ENCODE assay signal across 9 mouse cellular contexts in genomic region chr13:20272562-20272961, GRCm38 (mm10).
DNase-seq lines count a peak whose midpoint lies in the region; ATAC-seq lines count a peak whose summit lies in the region.
"Had no signal": no experiment of that assay in that cellular context is flagged by ENCODE, and none has a peak within 500 bp of the region (broad histone marks: within the 10 kb centered on the region; RNA-seq: fewer than 3 reads in every experiment).

No protein-coding gene starts in this region.

- no peak overlapping the region for H3K4me3 ChIP-seq in neural tube, embryonic 11.5 days (ENCODE audit: low read depth, low read length)
- H3K4me3 ChIP-seq in midbrain, embryonic 14.5 days (replicated peaks; ENCODE audit: low read depth, low read length) = no peak overlapping the region
- H3K4me3 ChIP-seq: heart, embryonic 13.5 days had no signal

- H3K9ac ChIP-seq in neural tube, embryonic 11.5 days (ENCODE audit: low read length) = no peak overlapping the region
- H3K9ac ChIP-seq in midbrain, embryonic 14.5 days (replicated peaks; ENCODE audit: low read length) = no peak overlapping the region
- H3K9ac ChIP-seq: heart, embryonic 13.5 days had no signal

- no peaks in the 10 kb centered on the region for H3K27me3 ChIP-seq in neural tube, embryonic 11.5 days (ENCODE audit: control insufficient read depth, insufficient read depth, low read length)
- no peaks in the 10 kb centered on the region for H3K27me3 ChIP-seq in midbrain, embryonic 14.5 days (ENCODE audit: control insufficient read depth, insufficient read depth, low read length)
- H3K27me3 ChIP-seq: heart, embryonic 13.5 days had no signal

- WGBS in neural tube, embryonic 11.5 days = 51% methylated on average over 6 of the region's 6 CpGs
- WGBS in midbrain, embryonic 14.5 days = 56% methylated on average over 6 of the region's 6 CpGs

- DNase-seq in cerebellum, postnatal 10 days = peak; percentile 58
- peak; percentile 27 for DNase-seq in neural tube, embryonic 11.5 days (ENCODE audit: low spot score)
- no peak for DNase-seq in neural tube, embryonic 10.5 days (ENCODE audit: extremely low spot score, low spot score)
- peak; percentile 55 for DNase-seq in midbrain, embryonic 14.5 days
- DNase-seq in layer of hippocampus, adult 8-10 months (ENCODE audit: low spot score in 2 of 2) = no peak

- no peaks in the 10 kb centered on the region for H3K4me1 ChIP-seq in neural tube, embryonic 11.5 days (ENCODE audit: control insufficient read depth, insufficient read depth, low read length)
- H3K4me1 ChIP-seq in midbrain, embryonic 14.5 days (ENCODE audit: control insufficient read depth, insufficient read depth, low read length) = no peaks in the 10 kb centered on the region
- H3K4me1 ChIP-seq: heart, embryonic 13.5 days had no signal

- H3K27ac ChIP-seq in neural tube, embryonic 11.5 days (ENCODE audit: low read depth, low read length) = no peak overlapping the region
- no peak overlapping the region for H3K27ac ChIP-seq in midbrain, embryonic 14.5 days (replicated peaks; ENCODE audit: low read depth, low read length)
- H3K27ac ChIP-seq: heart, embryonic 13.5 days had no signal

- no peak for ATAC-seq in cerebellum, adult (ENCODE audit: insufficient number of reproducible peaks, low FRiP score, low TSS enrichment)
- peak; percentile 27; the same call in 1 of the 2 replicates for ATAC-seq in neural tube, embryonic 11.5 days (ENCODE audit: insufficient read depth, low FRiP score, low TSS enrichment)
- peak; percentile 37; the same call in 1 of the 2 replicates for ATAC-seq in granulocyte monocyte progenitor cell, adult 5-6 weeks (replicated peaks; ENCODE audit: poor library complexity, severe bottlenecking)
- ATAC-seq in midbrain, embryonic 14.5 days (ENCODE audit: low FRiP score, low TSS enrichment) = no peak; the same call in 1 of the 2 replicates
- ATAC-seq in erythroblast, adult 5-6 weeks (replicated peaks; ENCODE audit: low FRiP score, poor library complexity, severe bottlenecking) = no peak

- no peaks in the 10 kb centered on the region for H3K36me3 ChIP-seq in neural tube, embryonic 11.5 days (ENCODE audit: control insufficient read depth, insufficient read depth, low read length)
- H3K36me3 ChIP-seq in midbrain, embryonic 14.5 days (ENCODE audit: control insufficient read depth, insufficient read depth, low read length) = no peaks in the 10 kb centered on the region
- H3K36me3 ChIP-seq: heart, embryonic 13.5 days had no signal

- H3K9me3 ChIP-seq in neural tube, embryonic 11.5 days (ENCODE audit: control insufficient read depth, low read length) = no peaks in the 10 kb centered on the region
- H3K9me3 ChIP-seq in midbrain, embryonic 14.5 days (ENCODE audit: control insufficient read depth, low read length) = no peaks in the 10 kb centered on the region
- H3K9me3 ChIP-seq: heart, embryonic 13.5 days had no signal

- no peak overlapping the region for H3K4me2 ChIP-seq in neural tube, embryonic 11.5 days (ENCODE audit: low read depth)
- H3K4me2 ChIP-seq in midbrain, embryonic 14.5 days (ENCODE audit: low read length) = no peak overlapping the region
- H3K4me2 ChIP-seq: heart, embryonic 13.5 days had no signal

Comparison
In these comparisons a context has a peak if more than half of its experiments do, and no peak if none do; other contexts are left out.
1. DNase-seq: peak in cerebellum, postnatal 10 days (2 of 2), neural tube, embryonic 11.5 days (single experiment) and midbrain, embryonic 14.5 days (single experiment); none in neural tube, embryonic 10.5 days (single experiment) and layer of hippocampus, adult 8-10 months (0 of 2).
2. ATAC-seq: peak in neural tube, embryonic 11.5 days (single experiment) and granulocyte monocyte progenitor cell, adult 5-6 weeks (single experiment); none in cerebellum, adult (single experiment), midbrain, embryonic 14.5 days (single experiment) and erythroblast, adult 5-6 weeks (single experiment).